Mouse (Mus musculus) cerebellum, adult 11 months (tissue): ENCODE results near the gene Ccdc71.

ENCODE experiments used
- DNase-seq: peaks from one replicate; pipeline ENCODE4 v3.0.0; 2022

Gene Ccdc71

GRCm38 (mm10) chr9:108460319-108461178 is at the start of gene Ccdc71:
Ccdc71 (plus strand) TSS chr9:108460527.
- DNase-seq = peak; percentile 85

DNA sequence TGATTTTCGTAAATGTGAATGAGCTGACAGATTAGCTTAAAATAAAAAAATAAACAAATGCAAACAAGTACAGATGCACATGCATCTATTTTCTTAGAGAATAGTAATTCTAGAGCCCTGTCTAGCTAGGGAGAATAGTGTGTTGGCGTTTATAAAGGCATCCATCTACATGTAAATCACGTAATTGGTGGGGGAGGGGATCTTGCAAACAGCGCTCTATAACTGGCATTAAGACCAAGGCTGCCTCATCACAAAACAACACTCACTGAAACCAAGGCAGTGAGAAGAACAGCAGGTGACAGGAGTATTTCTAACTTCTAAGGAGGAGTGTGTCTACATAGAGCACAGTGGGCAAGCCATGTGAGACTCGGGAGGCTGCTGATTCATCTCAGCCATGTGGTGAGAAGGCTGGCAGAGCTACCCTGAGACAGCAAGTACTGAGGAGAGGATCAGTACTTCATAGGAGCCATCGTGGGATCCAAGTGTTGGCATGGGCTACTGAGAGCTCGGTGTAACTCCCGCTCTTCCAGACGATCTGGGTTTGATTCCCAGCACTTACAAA is 48.9 kb upstream of the Ccdc71 start:
- no peak for DNase-seq

DNA sequence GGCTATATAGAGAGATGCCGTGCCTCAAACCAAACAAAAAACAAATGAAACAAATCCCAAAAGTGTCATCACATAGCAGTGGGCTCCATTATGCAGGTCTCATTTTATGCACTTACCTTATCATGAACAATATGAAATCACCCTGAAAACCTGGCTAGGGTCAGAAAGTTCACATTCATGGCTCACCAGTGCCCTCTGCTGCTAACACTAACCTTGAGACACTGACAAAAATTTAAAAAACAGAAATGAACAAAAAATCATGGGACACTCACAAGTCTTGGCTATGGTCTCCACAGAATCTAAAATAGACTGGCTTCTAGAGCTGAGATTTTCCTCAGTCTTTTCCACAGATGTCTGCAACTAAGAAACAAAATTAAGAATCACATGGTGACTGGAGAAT is 48.1 kb upstream of the Ccdc71 start:
- no peak for DNase-seq

DNA sequence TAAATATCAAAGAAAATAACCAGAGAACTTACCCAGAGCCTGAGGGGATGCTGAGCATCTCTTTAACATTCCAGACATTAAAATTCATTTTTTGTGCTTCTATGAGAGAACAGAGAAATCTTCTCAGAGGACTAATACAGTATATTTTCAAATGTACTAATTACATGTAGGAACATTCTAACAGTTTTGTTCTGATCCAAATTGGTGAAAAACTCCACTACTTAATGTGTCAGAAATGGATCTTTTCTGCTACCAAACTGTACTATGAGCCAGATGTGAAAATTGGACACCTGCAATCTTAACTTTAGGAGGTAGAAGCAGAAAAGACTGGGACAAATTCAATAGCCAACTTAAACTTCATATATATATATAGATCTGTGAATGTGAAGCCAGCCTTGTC is 31.9 kb upstream of the Ccdc71 start, which contains the start of gene Ccdc36:
TSS of gene Ccdc36 (minus strand) at position 101 of the 400 bp plus-strand sequence.
- no peak for DNase-seq

GRCm38 (mm10) chr9:108431431-108432067 is 28.8 kb upstream of the Ccdc71 start:
- no peak for DNase-seq

DNA sequence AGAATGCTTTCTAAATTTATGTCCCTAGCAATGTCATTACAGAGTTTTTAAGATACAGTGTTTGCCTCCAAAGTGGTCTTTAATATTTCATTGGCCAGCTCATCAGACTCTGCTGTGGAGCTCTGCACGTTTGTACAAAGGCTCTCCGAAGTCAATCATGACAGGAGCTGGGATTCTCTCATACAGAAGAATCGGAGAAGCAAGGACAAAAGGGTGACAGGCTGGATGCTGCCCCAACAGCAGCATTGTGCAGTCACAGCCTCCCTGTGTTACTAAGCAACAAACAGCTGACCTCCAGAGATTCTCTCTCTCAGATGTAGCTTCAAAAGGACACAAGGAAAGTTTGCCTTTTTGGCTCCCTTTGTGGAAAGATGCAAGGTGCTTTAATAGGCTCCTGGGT is 24.1 kb upstream of the Ccdc71 start, which contains the start of gene BC048562:
TSS of gene BC048562 (plus strand) at position 301 of the 400 bp plus-strand sequence.
- DNase-seq = no peak

- no peak for DNase-seq
Measured at GRCm38 (mm10) chr9:108439176-108439575, 21.2 kb upstream of the Ccdc71 start.

DNA sequence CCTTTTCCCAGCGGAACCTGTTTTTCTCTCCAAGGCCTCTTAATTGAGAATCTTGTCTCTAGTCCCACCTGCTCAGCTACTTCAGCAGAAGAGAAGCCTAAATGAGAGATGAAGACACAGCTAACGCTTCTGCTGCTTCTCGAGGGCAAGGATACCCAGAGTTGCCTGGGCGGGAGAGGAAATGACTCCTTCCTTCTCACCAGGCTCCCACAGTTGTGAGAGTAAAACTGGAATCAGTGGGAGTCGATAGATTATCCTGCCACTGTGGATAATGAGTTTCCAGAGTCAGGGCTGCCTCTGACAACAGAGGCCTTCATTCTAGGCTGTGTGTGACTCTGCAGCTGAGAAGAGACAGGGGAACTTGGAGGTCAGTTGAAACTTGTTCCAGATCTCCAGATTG is 19.8 kb upstream of the Ccdc71 start:
- DNase-seq = no peak

DNA sequence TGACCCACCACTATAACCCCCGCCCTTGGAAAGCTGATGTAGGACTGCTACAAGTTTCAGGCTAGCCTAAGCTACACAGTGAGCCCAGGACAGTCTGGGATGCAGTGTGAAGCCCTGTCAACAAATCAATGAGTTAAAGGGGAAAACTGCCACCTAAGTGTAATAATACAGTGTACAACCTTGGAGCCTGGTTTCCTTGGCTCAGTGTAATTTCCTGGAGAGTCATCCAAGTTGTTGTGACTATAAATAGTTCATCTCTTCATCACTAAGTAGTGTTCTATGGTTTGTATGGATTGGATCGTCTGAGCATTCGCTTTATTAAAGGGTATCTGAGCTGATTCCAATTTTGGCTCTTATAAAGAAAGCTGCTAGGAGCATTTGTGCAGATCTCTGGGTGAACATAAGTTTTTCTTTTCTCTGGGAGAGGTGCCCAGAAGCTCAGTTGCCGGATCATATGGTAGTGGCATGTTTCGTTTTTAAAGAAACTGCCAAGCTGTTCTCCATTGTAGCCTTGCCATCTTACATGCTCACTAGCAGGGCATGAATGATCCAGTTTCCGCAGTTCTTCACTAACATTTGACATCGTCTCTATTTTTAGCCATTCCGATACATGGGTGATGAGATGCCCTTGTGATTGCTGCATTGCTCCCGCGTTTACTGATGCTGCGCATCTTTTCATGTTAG is 18.9 kb upstream of the Ccdc71 start:
- DNase-seq = no peak

GRCm38 (mm10) chr9:108445125-108445524 is 15.2 kb upstream of the Ccdc71 start:
- no peak for DNase-seq

DNA sequence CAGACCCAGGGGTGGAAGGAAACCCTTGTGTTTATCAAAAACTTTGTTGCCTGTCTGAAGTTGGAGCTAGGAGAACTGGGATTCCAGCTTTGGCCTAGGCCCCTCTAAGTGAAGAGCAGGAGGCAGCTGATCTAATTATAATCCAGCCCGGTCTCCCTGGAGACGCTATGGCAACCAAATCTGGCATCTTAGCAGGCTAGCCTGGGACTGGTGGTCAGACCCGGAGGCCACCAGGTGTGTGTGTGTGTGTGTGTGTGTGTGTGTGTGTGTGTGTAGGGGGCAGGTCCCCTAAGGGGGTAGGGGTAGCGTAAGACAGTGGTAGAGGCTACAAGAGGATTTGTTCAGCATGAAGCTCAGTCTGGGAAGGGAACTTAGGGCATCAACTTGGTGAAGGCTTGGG is 10.5 kb upstream of the Ccdc71 start:
- DNase-seq = no peak

GRCm38 (mm10) chr9:108450292-108451169 is 9.8 kb upstream of the Ccdc71 start:
- no peak for DNase-seq

GRCm38 (mm10) chr9:108451170-108451493 is 9.2 kb upstream of the Ccdc71 start:
- DNase-seq = no peak

- DNase-seq = no peak
Measured at GRCm38 (mm10) chr9:108451519-108452160, 8.7 kb upstream of the Ccdc71 start.

DNA sequence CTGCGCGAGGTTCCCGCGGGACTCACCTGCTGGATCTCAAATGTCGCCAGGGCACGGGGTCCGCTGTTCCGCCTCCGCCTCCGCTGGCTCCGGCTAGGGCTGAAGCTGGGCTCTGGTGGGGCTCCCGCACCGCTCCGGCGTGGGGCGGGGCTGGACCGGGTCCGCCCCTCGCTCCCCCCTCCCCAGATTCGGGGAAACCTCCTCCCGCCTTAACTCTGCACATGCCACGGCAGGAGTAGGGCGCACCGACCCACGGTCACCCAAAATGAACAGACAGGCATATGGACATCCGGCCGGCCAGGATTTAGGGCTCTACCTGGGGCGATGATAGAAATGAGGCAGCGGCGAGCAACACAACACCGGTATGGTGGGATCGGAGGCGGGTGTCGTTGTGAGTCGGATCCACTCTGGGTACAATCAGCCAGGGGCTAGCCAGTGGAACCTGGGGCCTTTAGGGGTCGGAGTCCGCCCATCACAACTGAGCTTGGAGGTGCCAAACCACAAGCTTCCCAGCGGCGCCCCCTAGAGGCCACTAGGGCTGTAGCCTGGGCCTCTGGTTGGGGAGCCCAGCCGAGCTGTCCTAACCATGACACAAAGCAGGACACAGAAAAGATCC is 7.9 kb upstream of the Ccdc71 start:
- DNase-seq = peak; percentile 88

DNA sequence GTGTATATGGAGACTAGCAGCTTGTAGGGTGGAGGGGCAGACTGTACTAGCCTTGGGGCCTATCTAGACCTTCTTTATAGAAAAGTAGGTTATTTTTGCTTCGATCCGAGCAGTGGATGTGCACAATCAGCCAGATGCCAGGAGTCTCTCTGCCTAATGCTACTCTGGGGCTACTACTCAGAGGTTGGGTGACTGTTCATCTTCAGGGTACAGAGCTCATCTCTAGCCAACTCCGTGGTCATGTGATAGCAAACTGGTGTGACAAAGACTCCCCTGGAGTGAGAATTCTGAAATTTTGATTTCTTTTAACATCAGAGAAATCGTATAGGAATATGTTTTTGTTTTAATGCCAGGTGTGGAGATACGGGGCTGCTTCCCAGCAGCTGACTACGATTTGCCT is 7.4 kb upstream of the Ccdc71 start:
- no peak for DNase-seq

DNA sequence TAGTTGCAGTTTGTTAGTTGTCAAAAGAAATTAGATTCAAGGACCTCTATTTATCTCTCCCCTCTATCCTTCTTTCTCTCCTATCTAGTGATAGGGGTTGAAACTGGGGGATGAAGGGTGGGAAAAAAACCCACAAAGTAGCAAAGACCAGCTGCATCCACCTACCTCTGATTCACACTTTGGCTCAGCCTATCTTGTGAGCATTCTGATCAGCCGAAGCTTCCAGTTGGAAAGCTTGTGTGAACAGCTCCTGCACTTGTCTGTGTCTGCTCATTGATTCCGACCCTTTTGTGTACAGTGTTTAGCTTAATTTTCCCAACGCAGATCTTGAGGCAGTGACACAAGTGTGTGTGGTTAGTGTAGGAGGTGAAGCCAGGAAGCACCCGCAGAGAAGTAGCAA is 6.9 kb upstream of the Ccdc71 start:
- no peak for DNase-seq

DNA sequence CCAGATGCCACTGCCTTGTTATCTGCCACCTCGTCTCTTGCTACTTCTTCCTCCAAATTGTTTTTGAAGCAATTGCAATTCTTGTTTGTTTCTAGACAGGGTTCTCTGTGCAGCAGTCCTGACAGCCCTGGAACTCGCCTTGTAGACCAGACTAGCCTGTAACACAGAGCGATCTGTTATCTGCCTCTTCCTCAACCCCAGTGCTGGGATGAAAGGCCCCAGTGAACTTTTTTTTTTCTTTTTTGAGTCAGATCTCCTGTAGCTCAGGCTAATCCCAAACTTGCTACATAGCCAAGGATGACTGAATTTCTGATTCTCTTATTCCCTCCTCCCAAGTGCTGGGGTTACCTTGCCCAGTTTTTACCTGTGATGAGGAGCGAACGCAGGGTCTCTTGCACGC is 5.9 kb upstream of the Ccdc71 start:
- no peak for DNase-seq

- no peak for DNase-seq
Measured at GRCm38 (mm10) chr9:108455747-108456571, 4.4 kb upstream of the Ccdc71 start.

DNA sequence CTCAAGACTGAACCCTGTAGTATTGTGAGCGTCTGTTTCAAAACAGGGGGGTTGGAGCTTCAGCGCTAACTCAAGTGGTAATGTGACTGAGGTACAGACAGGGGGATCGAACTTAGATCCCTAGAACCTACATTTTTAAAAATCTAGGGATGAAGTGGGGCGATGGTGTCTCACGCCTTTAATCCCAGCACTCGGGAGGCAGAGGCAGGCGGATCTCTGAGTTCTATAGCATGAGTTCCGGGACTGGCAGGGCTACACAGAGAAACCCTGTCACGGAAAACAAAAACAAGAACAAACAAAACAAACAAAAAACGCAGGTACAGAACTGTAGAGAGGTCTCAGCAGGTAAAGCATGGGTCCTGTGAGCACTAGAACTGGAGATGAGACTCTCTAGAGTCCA is 3.4 kb upstream of the Ccdc71 start:
- DNase-seq = no peak

- DNase-seq = no peak
Measured at GRCm38 (mm10) chr9:108459939-108460318, 398 bp upstream of the Ccdc71 start.
